Mouse (Mus musculus): Measurements from ENCODE around the gene Gm8797.
"Not testable (repeated sequence)": the region's sequence is repeated elsewhere in the genome, so short reads cannot be mapped to it uniquely, and the experiment has no call there.

The Gm8797 gene

DNA sequence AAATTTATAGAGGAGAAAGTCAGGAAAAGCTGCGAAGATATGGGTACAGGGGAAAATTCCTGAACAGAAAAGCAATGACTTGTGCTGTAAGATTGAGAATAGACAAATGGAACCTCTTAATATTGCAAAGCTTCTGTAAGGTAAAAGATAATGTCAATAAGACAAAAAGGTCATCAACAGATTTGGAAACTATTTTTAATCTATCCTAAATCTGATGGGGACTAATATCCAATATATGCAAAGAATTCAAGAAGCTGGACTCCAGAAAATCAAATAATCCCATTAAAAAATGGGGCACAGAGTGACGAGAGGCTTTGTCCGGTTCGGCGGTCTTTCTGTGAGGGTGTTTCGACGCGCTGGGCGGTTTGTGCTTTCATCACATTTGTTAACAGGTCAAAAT lies at the start of gene Gm8797:
Gene Gm8797 (plus strand): TSS at position 301 of the 400 bp plus-strand sequence.
- DNase-seq (ENCODE audit: extremely low spot score, low spot score), result not testable (repeated sequence)

DNA sequence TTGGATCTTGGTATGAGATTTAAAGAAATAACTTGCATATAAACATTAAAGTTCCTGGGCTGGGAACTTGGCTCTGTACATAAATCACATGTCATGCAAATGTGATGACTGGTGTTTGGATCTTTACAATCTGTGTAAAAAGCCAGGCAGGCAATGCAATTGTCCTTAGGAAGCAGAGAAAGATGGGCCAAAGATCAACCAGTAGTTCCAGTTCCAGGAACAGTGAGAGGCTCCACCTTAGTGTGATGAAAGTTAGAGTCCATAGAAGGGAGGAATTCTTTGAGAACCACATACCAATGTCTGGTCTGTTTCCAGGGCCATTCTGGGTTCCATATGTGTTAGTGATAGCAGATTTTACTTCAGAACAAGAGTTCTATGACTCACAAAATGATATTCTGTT lies 36.1 kb upstream of the Gm8797 start:
- DNase-seq (ENCODE audit: extremely low spot score, low spot score), result no peak

DNA sequence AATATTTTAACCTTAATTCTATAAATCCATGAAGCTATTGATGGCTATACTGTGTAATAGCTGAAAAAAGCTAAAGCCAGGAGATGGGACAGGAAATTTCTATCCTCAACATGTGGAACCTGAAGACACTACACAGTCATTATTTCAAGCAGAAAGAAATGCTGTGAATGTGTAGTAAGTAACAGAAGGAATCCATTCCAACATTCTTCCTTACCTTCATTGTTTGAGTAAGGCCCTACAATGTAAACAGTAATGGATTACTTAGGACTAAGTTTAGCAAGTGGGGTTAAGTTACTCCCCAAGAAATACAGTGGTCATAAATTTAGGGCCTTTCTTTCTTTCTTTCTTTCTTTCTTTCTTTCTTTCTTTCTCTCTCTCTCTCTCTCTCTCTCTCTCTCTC lies 17.7 kb upstream of the Gm8797 start:
- no peak for DNase-seq (ENCODE audit: extremely low spot score, low spot score)

DNA sequence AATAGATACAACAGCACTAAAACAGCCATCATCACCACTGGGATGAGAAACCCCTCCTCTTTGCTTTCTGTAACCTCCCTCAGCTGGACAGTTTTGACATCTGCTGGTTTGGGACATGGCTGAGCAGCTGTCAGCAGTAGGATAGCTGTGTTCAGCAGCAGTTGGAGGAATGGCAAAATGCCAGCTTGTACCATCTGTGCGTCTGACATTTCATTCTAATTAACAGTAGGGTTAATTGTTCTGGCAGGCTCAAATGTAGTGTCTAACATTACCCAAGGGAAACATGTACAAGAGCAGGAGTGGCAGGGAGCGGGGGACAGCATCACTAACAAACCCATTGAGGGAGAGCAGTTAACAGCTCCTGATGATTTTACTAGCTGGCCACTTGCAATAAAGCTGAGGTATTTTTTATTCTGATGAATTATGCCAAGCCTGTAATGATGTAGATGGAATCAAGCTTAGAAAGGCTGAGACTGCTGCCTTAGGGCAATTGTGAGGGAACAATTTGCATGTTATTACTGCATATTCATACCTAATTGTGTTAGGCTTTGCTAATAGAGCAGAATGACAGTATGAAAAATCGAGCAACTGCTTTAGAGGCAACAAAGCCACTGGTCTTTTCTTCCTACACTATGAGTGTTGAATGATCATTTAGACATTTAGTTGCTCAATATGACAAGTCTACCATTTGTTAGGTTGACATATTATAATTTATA lies 4.3 kb downstream of the Gm8797 start:
- DNase-seq (ENCODE audit: extremely low spot score, low spot score), result peak; percentile 14

DNA sequence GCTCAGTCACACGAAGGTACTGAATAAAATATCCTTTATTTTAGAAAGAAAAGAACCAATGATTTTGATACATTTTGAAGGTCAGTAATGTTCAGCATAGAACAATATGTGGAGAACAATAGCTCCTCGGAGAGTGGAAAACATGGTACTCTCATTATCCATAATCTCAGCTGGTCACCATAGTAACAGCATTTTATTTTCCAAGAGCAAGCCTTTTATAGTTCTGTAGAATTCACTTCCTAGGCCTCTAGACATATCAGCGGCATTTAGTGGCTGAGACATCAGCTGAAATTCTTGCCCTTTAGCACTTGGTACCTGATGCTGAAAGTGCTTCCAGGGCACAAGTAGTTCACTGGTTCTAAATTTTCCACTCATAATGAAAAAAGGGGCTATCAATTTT lies 15.7 kb downstream of the Gm8797 start:
- no peak for DNase-seq (ENCODE audit: extremely low spot score, low spot score)

DNA sequence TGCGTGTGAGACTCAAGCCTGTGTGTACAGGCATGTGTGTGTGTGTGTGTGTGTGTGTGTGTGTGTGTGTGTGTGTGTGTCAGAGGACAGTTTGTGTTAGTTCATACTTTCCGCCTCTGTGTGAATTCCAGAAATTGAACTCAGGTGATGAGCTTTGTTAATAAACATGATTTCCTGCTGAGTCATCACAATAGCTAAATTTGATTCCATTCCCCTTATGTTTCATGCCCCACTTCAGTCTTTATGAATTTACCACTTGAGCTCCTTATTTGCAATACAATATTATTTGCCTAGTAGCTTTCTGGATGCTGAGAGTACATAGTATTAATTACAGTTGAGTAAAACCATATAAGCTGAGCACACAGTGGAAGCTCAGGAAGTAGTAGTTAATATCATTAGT lies 26.3 kb downstream of the Gm8797 start:
- no peak for DNase-seq (ENCODE audit: extremely low spot score, low spot score)
